Mouse (Mus musculus) layer of hippocampus, adult 9-11 months (tissue): ENCODE data around the gene Cse1l.

Source experiments
- DNase-seq: peaks from one replicate; pipeline ENCODE4 v3.0.0; 2022

Gene Cse1l

GRCm38 (mm10) chr2:166903719-166904282 is 2.0 kb upstream of the Cse1l start:
- no peak for DNase-seq

DNA sequence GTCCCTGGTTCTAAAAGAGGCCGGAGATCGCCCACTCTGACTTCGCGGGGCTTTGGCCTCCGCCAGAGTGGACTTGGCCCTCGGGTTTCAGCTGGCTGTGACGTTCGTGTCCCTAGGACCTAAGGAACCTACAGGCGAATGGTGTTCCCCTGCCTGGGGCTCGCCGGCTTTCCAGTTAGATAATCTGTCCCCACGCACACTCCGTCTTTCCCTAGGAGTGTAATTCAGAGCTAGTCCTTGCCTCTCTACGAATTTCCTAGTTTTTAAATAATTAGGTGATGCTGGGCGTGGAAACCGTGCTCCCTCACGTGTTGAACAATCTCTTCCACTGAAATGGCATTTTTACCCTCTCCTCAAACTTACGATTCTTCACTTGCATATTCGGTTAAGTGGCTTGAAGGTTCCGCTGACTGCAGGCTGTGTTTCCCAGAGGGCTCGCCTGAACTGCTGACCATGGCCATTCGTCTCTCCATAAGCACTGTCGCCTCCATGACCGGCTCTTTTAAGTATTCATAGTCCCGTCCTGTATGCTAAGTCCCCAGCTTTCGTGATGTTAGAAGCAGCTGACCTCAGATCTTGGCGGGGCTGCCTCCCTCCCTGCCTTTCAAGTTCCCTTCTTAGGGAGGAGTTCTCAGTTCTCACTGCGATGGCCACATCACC is 813 bp downstream of the Cse1l start:
- peak; percentile 16 for DNase-seq

DNA sequence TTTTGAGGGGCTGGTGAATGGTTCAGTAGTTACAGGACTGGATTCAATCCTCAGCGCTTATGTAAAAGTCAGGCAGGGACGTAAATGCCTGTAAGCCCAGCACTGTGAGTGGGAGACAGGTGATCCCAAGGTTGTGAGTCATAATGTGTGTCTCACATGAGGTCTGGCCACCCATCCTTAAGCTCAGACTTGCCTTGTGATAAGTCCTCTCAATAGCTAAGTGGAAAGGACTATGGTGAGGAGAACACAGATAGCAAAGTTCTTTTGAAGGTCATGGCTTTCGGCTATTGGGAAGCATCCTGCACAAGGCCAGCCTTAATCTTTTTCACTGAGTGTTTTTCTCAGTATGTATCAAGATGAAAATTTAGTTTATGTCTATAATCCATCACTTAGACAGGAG is 3.9 kb downstream of the Cse1l start:
- no peak for DNase-seq

DNA sequence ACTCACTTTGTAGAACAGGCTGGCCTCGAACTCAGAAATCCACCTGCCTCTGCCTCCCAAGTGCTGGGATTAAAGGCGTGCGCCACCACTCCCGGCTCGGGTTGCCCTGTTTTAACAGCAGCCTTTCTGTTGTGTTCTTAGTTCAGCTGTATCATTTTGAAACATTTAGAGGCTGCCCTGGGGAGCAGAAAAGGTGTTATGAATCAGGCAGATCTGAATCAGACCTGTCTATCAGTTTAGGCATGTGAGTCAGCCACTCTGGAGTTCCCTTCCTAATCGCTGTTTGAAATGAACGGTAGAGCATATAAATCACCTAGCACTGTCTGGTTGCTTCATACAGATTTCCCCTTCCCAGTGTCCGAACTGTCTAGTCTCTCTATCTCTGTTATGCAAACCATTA is 4.7 kb downstream of the Cse1l start:
- DNase-seq: no peak

- DNase-seq: no peak
Measured at GRCm38 (mm10) chr2:166923971-166924370, 18.1 kb downstream of the Cse1l start.

- DNase-seq: no peak
Measured at GRCm38 (mm10) chr2:166933943-166934342, 28.1 kb downstream of the Cse1l start.

GRCm38 (mm10) chr2:166934416-166934815 is 28.6 kb downstream of the Cse1l start:
- DNase-seq: no peak

- no peak for DNase-seq
Measured at GRCm38 (mm10) chr2:166935582-166935981, 29.7 kb downstream of the Cse1l start.

GRCm38 (mm10) chr2:166936166-166936565 is 30.3 kb downstream of the Cse1l start:
- DNase-seq: no peak

DNA sequence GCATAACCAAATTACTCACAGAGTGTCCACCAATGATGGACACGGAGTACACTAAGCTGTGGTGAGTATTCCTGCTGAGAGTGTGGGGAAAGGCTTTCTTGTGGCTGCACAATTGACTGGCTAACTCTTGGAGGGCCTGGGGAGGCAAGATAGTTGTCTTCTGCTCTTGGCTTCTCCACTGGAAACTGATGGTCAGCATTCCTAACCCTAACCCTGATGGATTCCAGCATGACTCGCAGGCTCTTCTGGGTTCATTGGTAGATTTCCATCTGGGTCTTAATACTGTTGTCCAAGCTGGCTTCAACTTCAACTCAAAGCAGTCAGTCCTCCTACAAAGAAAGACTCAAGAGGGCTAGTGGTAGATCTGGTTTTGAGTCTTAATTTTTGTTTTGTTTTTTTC is 37.3 kb downstream of the Cse1l start:
- no peak for DNase-seq

- DNase-seq: no peak
Measured at GRCm38 (mm10) chr2:166944346-166944745, 38.5 kb downstream of the Cse1l start.

GRCm38 (mm10) chr2:166945456-166945855 is 39.6 kb downstream of the Cse1l start:
- no peak for DNase-seq

GRCm38 (mm10) chr2:166948246-166948645 is 42.4 kb downstream of the Cse1l start:
- no peak for DNase-seq

DNA sequence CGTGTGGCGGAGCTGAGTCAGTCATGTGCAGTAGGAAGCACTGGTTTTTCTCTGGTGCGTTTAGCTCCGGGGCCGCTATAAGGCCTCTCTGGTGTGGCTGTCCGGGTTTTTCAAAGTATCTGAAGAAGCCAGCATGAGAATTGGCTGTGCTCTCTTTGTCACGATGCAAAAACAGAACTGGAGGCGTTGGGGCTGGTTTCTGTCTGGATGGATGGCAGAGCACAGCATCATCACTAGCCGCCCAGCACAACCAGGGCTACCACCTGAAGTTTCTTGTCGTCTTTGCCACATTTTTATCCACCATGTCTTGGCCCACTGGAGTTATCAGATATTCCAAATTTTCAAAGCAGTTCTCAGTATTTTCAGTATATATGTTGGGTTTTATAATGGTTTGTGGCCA is 43.1 kb downstream of the Cse1l start:
- no peak for DNase-seq

GRCm38 (mm10) chr2:166950853-166951648 is 45.2 kb downstream of the Cse1l start:
- peak; percentile 32 for DNase-seq

DNA sequence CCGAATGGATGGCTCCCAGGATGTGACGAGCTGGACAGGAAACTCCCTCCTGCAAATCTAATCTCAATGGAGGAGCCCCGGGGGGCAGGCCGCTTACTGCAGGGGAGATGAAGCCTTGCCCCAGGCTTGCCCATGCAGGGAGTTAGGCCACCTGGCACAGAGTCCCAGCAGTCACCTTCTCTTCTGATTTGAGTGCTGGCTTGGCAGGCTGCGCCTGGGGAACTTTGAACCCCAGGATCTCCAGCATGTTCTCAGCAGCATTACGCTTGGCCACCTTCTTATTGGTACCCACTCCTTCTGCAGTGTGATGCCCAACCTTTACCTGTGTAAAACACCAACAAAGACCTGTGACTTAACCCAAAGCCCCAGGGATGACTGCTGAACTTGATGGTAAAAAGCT is 46.3 kb downstream of the Cse1l start:
- no peak for DNase-seq

- DNase-seq: peak; percentile 53
Measured at GRCm38 (mm10) chr2:166956805-166957204, 51.0 kb downstream of the Cse1l start.

- no peak for DNase-seq
Measured at GRCm38 (mm10) chr2:166960648-166961330, 54.9 kb downstream of the Cse1l start.

DNA sequence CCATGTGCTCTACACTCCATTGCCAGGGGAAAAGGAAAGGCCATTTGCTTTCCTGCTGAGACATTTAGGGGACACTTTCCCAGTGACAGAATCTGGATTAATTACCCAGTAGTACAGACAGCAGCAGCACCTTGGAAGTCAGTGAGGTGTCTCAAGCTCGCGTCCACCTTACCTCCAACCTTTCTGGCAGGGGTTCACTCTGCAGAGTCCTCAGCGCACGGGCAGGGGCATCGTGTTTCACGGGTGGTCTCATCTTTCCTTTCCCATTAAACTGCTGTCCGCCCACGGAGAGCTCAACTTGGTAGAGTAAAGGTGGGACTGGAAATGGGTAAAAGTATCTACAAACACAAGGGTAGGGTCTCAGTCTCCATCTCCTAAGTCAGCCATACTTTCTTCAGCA is 57.4 kb downstream of the Cse1l start:
- DNase-seq: no peak

DNA sequence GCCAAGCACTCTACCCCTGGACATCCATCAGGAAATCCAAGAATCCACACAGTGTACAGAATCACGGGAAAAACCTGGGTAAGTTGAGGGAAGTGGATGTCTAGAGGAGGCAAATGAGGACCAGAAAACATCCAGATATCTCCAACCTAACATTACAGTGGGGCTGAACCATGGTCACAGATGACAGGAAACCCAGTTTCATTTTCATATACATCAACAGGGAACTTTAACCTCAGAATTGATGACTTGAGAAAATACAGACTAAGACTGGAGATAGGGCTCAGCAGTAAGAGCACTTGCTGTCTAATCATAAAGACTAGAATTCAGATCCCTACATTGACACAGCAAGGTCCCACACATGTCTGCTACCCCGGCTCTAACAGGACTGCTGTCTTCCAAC is 58.9 kb downstream of the Cse1l start:
- DNase-seq: no peak

DNA sequence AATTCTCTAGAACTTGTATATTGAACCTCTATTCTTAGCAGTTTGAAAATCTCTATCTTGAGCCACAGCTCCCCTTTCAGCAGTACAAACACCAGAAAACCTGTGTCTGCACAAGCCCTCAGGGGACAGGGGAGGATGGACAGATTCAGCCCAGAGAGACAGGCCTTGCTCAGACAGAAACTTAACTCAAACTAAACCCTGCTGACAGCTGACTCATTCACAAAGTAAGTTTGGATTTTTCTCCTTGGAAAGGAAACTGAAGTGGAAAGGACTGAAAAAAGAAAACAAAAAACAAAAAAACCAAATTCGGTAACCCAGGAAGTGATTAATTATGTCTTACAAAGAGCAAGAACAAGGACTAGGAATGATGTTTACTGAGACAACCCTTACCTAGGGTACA is 67.3 kb downstream of the Cse1l start:
- DNase-seq: no peak

GRCm38 (mm10) chr2:166974177-166974872 is 68.5 kb downstream of the Cse1l start:
- no peak for DNase-seq

- peak; percentile 48 for DNase-seq
Measured at GRCm38 (mm10) chr2:166976356-166976755, 70.5 kb downstream of the Cse1l start.
